Mouse (Mus musculus): ENCODE data around the gene Smpd4. TPM values are rescaled to one million over a fixed set of nuclear protein-coding genes. Genes with fewer than 3 reads are reported as not detected.

The Smpd4 gene
- total and polyA plus RNA-seq, 3 experiments, result 51.0 to 609 (median 94.3) TPM

DNA sequence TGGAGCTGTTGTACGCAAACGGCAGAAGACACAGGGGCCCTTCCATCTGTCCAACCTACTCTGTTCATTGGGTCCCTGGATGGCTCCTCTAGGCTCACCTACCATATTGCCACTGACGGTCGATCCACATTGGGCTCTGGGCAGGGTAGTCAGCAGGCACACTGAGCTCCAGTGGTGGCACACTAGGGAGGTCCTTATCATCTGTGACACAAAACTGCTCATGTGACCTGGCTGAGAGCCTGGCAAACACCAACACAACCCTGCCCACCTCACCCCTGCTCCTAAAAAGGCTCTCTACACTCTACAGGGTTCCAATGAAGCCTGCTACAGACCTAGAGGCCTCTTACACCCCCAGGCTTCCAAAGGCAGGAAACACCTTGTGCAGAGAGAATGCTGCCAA, 33.5 kb downstream of the Smpd4 start:
- H3K9me3 ChIP-seq (replicated peaks; ENCODE audit: insufficient read depth, low read length), result no peaks in the 10 kb centered on the region
- H3K4me1 ChIP-seq (ENCODE audit: control insufficient read depth in 1 of 2, insufficient read depth in 2 of 2, low read length in 2 of 2), result no peaks in the 10 kb centered on the region
- no peak overlapping the region for H3K4me3 ChIP-seq (ENCODE audit: control insufficient read depth in 1 of 2, insufficient read depth in 1 of 2, low read depth in 2 of 2, low read length in 2 of 2)
- H3K27ac ChIP-seq (ENCODE audit: control insufficient read depth, low read depth, low read length), result no peak overlapping the region
- DNase-seq (ENCODE audit: low read depth, low spot score), result no peak
- peaks cover 0 to 3% of the 10 kb centered on the region in 2 experiments; a peak in 1 of 4 replicates for H3K36me3 ChIP-seq (ENCODE audit: control insufficient read depth in 1 of 2, insufficient read depth in 2 of 2, low read length in 2 of 2)
- H3K79me2 ChIP-seq (ENCODE audit: control insufficient read depth, insufficient read depth, low read length, poor library complexity), result no peaks in the 10 kb centered on the region
- H3K9ac ChIP-seq (ENCODE audit: control insufficient read depth, low read depth, low read length, poor library complexity, severe bottlenecking), result no peak overlapping the region
- no peak for TF ChIP-seq TBP (IDR thresholded peaks at IDR 0.05; ENCODE audit: low read depth, low read length)
- no peak for TF ChIP-seq ZMIZ1 (IDR thresholded peaks at IDR 0.05; ENCODE audit: low read depth, low read length)
- TF ChIP-seq USF1 (IDR thresholded peaks at IDR 0.05; ENCODE audit: low read depth, low read length), result peak; percentile 73; the same call in 1 of the 2 replicates
- no peak for TF ChIP-seq CTCF (IDR thresholded peaks at IDR 0.05 in 2 of 3, conservative IDR thresholded peaks at IDR 0.05 in 1 of 3; ENCODE audit: control insufficient read depth in 1 of 3, insufficient read depth in 1 of 3, low read depth in 2 of 3, low read length in 3 of 3, poor library complexity in 1 of 3, severe bottlenecking in 1 of 3)
- no peaks in the 10 kb centered on the region for H3K27me3 ChIP-seq (ENCODE audit: control insufficient read depth in 1 of 2, insufficient read depth in 2 of 2, low read length in 2 of 2)

DNA sequence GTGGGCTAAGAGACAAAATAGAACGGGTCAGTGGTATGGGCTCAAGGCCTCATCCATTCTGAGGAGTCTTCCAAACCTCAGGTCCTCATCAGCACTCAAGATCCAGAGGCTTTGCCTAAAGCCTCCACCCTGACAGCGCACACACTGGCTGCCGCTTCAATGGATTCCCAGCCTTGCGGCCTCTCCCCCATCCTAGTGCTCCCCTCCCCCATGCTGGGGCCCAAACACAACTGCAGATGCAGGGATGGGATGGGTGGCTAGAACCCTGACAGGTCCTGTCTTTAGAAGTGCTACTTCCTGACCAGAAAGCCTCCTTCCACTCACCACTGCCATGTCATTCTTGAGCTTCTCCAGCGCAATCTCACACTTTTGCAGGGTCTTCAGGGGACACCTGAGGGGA, 34.4 kb downstream of the Smpd4 start:
- peaks cover 0 to 4% of the 10 kb centered on the region in 2 experiments; a peak in 1 of 4 replicates for H3K36me3 ChIP-seq (ENCODE audit: control insufficient read depth in 1 of 2, insufficient read depth in 2 of 2, low read length in 2 of 2)
- H3K27ac ChIP-seq (ENCODE audit: control insufficient read depth, low read depth, low read length), result no peak overlapping the region
- H3K4me3 ChIP-seq (ENCODE audit: control insufficient read depth in 1 of 2, insufficient read depth in 1 of 2, low read depth in 2 of 2, low read length in 2 of 2), result no peak overlapping the region
- H3K79me2 ChIP-seq (ENCODE audit: control insufficient read depth, insufficient read depth, low read length, poor library complexity), result no peaks in the 10 kb centered on the region
- H3K9ac ChIP-seq (ENCODE audit: control insufficient read depth, low read depth, low read length, poor library complexity, severe bottlenecking), result no peak overlapping the region
- TF ChIP-seq RCOR1 (IDR thresholded peaks at IDR 0.05; ENCODE audit: low read depth, low read length), result no peak
- TF ChIP-seq JUND (IDR thresholded peaks at IDR 0.05; ENCODE audit: low read depth, low read length), result no peak
- no peak for TF ChIP-seq HCFC1 (IDR thresholded peaks at IDR 0.05; ENCODE audit: low read depth, low read length)
- TF ChIP-seq EP300 (IDR thresholded peaks at IDR 0.05; ENCODE audit: low read depth in 1 of 2, low read length in 2 of 2), result no peak
- no peak for TF ChIP-seq ETS1 (IDR thresholded peaks at IDR 0.05; ENCODE audit: low read depth, low read length)
- no peak for TF ChIP-seq MEF2A (IDR thresholded peaks at IDR 0.05; ENCODE audit: extremely low read depth, insufficient replicate concordance, low read depth, low read length, poor library complexity, severe bottlenecking)
- TF ChIP-seq NRF1 (IDR thresholded peaks at IDR 0.05; ENCODE audit: insufficient read depth, low read depth, low read length, poor library complexity, severe bottlenecking), result no peak
- TF ChIP-seq GATA1 (IDR thresholded peaks at IDR 0.05; ENCODE audit: low read depth, low read length), result no peak
- H3K27me3 ChIP-seq (ENCODE audit: control insufficient read depth in 1 of 2, insufficient read depth in 2 of 2, low read length in 2 of 2), result no peaks in the 10 kb centered on the region
- H3K9me3 ChIP-seq (replicated peaks; ENCODE audit: insufficient read depth, low read length), result no peaks in the 10 kb centered on the region
- H3K4me1 ChIP-seq (ENCODE audit: control insufficient read depth in 1 of 2, insufficient read depth in 2 of 2, low read length in 2 of 2), result no peaks in the 10 kb centered on the region
- no peak for DNase-seq (ENCODE audit: low read depth, low spot score)

DNA sequence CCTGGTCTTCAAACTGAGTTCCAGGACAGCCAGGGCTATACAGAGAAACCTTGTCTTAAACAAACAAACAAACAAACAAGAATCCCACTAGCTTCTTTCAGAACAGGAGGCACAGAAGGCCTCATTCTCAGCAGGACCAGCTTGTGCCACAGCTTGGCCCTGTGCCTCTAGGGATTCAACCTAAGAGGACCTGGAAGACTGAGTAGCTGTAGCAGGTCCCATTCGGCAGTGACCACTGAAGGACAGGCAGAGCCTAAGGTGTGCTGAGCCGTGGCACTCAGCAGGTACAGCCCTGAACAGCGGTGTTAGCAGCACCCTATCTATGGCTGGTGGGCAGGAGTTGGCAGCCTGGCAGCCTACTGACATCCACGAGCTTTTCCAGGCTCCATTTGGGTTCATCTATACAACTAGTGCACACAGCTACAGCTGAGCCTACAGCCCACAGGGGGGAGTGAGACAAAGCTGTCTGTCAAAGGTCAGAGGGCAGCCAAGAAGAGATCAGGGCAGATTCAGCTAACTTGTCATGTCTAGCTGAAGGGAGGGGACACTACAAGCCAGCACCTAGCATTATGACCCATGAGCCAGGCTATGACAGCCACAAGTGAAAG, 35.1 kb downstream of the Smpd4 start:
- Histone ChIP-seq H3K79me2 (ENCODE audit: control insufficient read depth, insufficient read depth, low read length, poor library complexity) (no peaks in the 10 kb centered on the region), H3K27me3 (ENCODE audit: control insufficient read depth in 1 of 2, insufficient read depth in 2 of 2, low read length in 2 of 2) (no peaks in the 10 kb centered on the region), H3K4me1 (ENCODE audit: control insufficient read depth in 1 of 2, insufficient read depth in 2 of 2, low read length in 2 of 2) (no peaks in the 10 kb centered on the region), H3K36me3 (ENCODE audit: control insufficient read depth in 1 of 2, insufficient read depth in 2 of 2, low read length in 2 of 2) (peaks cover 0 to 4% of the 10 kb centered on the region in 2 experiments; a peak in 1 of 4 replicates), H3K4me3 (ENCODE audit: control insufficient read depth in 1 of 2, insufficient read depth in 1 of 2, low read depth in 2 of 2, low read length in 2 of 2) (no peak overlapping the region), H3K9me3 (replicated peaks; ENCODE audit: insufficient read depth, low read length) (no peaks in the 10 kb centered on the region), H3K27ac (ENCODE audit: control insufficient read depth, low read depth, low read length) (no peak overlapping the region), H3K9ac (ENCODE audit: control insufficient read depth, low read depth, low read length, poor library complexity, severe bottlenecking) (no peak overlapping the region)
- DNase-seq (ENCODE audit: low read depth, low spot score), result no peak
- no peak for TF ChIP-seq GABPA (IDR thresholded peaks at IDR 0.05; ENCODE audit: low read depth, low read length)
- TF ChIP-seq ZC3H11A (IDR thresholded peaks at IDR 0.05; ENCODE audit: low read depth, low read length), result no peak
- no peak for TF ChIP-seq KAT2A (conservative IDR thresholded peaks at IDR 0.05; ENCODE audit: low read depth, low read length)
- TF ChIP-seq TAL1 (IDR thresholded peaks at IDR 0.05; ENCODE audit: low read length), result no peak
- TF ChIP-seq E2F4 (IDR thresholded peaks at IDR 0.05; ENCODE audit: borderline replicate concordance, low read depth, low read length), result no peak
- no peak for TF ChIP-seq HCFC1 (IDR thresholded peaks at IDR 0.05; ENCODE audit: low read depth, low read length)
- no peak for TF ChIP-seq RCOR1 (IDR thresholded peaks at IDR 0.05; ENCODE audit: low read depth, low read length)
- no peak for TF ChIP-seq MYB (IDR thresholded peaks at IDR 0.05; ENCODE audit: low read depth, low read length)
- TF ChIP-seq UBTF (IDR thresholded peaks at IDR 0.05; ENCODE audit: borderline replicate concordance, insufficient read depth, low read depth, low read length), result no peak
- TF ChIP-seq TCF12 (IDR thresholded peaks at IDR 0.05; ENCODE audit: low read depth, low read length), result no peak
- no peak for TF ChIP-seq ZKSCAN1 (IDR thresholded peaks at IDR 0.05; ENCODE audit: low read depth, low read length)
- TF ChIP-seq SMC3 (IDR thresholded peaks at IDR 0.05; ENCODE audit: low read depth, low read length), result no peak
- no peak for TF ChIP-seq ZNF384 (IDR thresholded peaks at IDR 0.05; ENCODE audit: low read depth, low read length)

Measured in MEL (cell line).